Mouse (Mus musculus): ENCODE measurements around the gene Gpn3. TPM values are rescaled to one million over a fixed set of nuclear protein-coding genes. Genes with fewer than 3 reads are reported as not detected.

The Gpn3 gene
- polyA plus RNA-seq, 1 experiment = 18.9 TPM

DNA sequence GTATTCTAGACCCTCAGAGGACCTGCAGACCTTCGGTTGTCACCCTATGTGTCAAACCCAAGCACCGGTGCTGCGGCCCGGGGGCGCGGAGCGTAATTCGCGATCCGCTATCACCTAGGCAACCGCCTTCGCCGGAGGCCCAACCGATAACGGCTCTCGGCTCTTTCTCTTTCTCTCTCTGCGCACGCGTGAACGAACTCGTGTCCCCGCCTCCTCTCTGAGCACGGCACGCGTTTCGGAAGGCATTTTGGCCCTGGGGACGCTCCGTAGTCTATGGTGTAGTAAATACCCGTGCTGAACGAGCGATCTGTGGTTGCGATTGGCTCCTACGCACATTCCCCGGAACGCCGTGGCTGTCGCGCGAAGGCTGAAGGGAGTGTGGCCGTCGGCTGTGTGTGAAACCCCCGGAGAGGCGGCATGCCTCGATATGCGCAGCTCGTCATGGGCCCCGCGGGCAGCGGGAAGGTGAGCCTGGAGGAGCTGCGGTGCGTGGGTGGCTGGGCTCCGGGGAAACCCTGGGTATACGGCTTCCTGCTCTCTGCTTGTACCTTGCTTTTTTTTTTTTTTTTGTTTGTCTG lies 605 bp downstream of the Gpn3 start, which contains the start of gene Fam216a:
Gene Fam216a (minus strand): TSS at position 173 of the 578 bp plus-strand sequence.
- Histone ChIP-seq H3K36me3 (ENCODE audit: control insufficient read depth, insufficient read depth) (peaks cover 22% of the 10 kb centered on the region), H3ac (ENCODE audit: control insufficient read depth, insufficient read length) (peak within 1 kb of the TSS; percentile 79), H3K27me3 (ENCODE audit: control insufficient read depth, insufficient read depth, insufficient read length) (no peaks in the 10 kb centered on the region), H3K4me2 (ENCODE audit: low read depth) (peak within 1 kb of the TSS; percentile 96), H3K4me3 (peak within 1 kb of the TSS; percentile 75), H3K79me2 (ENCODE audit: control insufficient read depth, insufficient read depth) (peaks cover 18% of the 10 kb centered on the region)
- TF ChIP-seq USF1 (IDR thresholded peaks at IDR 0.05; ENCODE audit: low read depth) = no peak
- TF ChIP-seq MYOD1 (IDR thresholded peaks at IDR 0.05; ENCODE audit: control insufficient read depth in 1 of 3, insufficient read length in 2 of 3, low read depth in 2 of 3) = peak in 1 of 3 experiments; percentile 3
- peak; percentile 86 for TF ChIP-seq POLR2AphosphoS2 (IDR thresholded peaks at IDR 0.05; ENCODE audit: insufficient read length, low read depth)
- no peak for TF ChIP-seq SRF (IDR thresholded peaks at IDR 0.05; ENCODE audit: control insufficient read depth, insufficient read length, low read depth)
- peak; percentile 77 for TF ChIP-seq MAX (IDR thresholded peaks at IDR 0.05; ENCODE audit: low read depth)
- peak; percentile 83 for TF ChIP-seq POLR2A (IDR thresholded peaks at IDR 0.05; ENCODE audit: insufficient read length, low read depth)
- TF ChIP-seq CEBPB (IDR thresholded peaks at IDR 0.05; ENCODE audit: insufficient read depth, poor library complexity, severe bottlenecking) = no peak
- TF ChIP-seq TCF3 (IDR thresholded peaks at IDR 0.05; ENCODE audit: insufficient read length, low read depth) = no peak
- TF ChIP-seq MYOG (IDR thresholded peaks at IDR 0.05; ENCODE audit: control insufficient read depth in 1 of 3, insufficient read depth in 1 of 3, insufficient read length in 2 of 3, low read depth in 2 of 3) = no peak
- no peak for TF ChIP-seq TCF12 (IDR thresholded peaks at IDR 0.05; ENCODE audit: insufficient read depth, poor library complexity, severe bottlenecking)
- TF ChIP-seq REST (IDR thresholded peaks at IDR 0.05; ENCODE audit: insufficient read depth, insufficient read length) = no peak
- peak; percentile 76 for TF ChIP-seq E2F4 (IDR thresholded peaks at IDR 0.05; ENCODE audit: insufficient read depth)

GRCm38 (mm10) chr5:122372878-122373277 lies 1.2 kb downstream of the Gpn3 start:
- Histone ChIP-seq H3K27me3 (ENCODE audit: control insufficient read depth, insufficient read depth, insufficient read length) (no peaks in the 10 kb centered on the region), H3K4me2 (ENCODE audit: low read depth) (peak overlapping the region; percentile 96), H3K36me3 (ENCODE audit: control insufficient read depth, insufficient read depth) (peaks cover 20% of the 10 kb centered on the region), H3K4me3 (peak overlapping the region; percentile 75), H3K79me2 (ENCODE audit: control insufficient read depth, insufficient read depth) (peaks cover 18% of the 10 kb centered on the region), H3ac (ENCODE audit: control insufficient read depth, insufficient read length) (peak overlapping the region; percentile 79)
- no peak for TF ChIP-seq CEBPB (IDR thresholded peaks at IDR 0.05; ENCODE audit: insufficient read depth, poor library complexity, severe bottlenecking)
- TF ChIP-seq SRF (IDR thresholded peaks at IDR 0.05; ENCODE audit: control insufficient read depth, insufficient read length, low read depth) = no peak
- no peak for TF ChIP-seq POLR2AphosphoS2 (IDR thresholded peaks at IDR 0.05; ENCODE audit: insufficient read length, low read depth)
- no peak for TF ChIP-seq TCF3 (IDR thresholded peaks at IDR 0.05; ENCODE audit: insufficient read length, low read depth)
- no peak for TF ChIP-seq E2F4 (IDR thresholded peaks at IDR 0.05; ENCODE audit: insufficient read depth)
- TF ChIP-seq USF1 (IDR thresholded peaks at IDR 0.05; ENCODE audit: low read depth) = no peak
- TF ChIP-seq MYOD1 (IDR thresholded peaks at IDR 0.05; ENCODE audit: control insufficient read depth in 1 of 3, insufficient read length in 2 of 3, low read depth in 2 of 3) = no peak
- no peak for TF ChIP-seq REST (IDR thresholded peaks at IDR 0.05; ENCODE audit: insufficient read depth, insufficient read length)
- no peak for TF ChIP-seq MAX (IDR thresholded peaks at IDR 0.05; ENCODE audit: low read depth)

- no peak overlapping the region for H3ac ChIP-seq (ENCODE audit: control insufficient read depth, insufficient read length)
- H3K4me3 ChIP-seq = no peak overlapping the region
- TF ChIP-seq TCF3 (IDR thresholded peaks at IDR 0.05; ENCODE audit: insufficient read length, low read depth) = no peak
- no peak for TF ChIP-seq REST (IDR thresholded peaks at IDR 0.05; ENCODE audit: insufficient read depth, insufficient read length)
- no peak for TF ChIP-seq TCF12 (IDR thresholded peaks at IDR 0.05; ENCODE audit: insufficient read depth, poor library complexity, severe bottlenecking)
- TF ChIP-seq POLR2A (IDR thresholded peaks at IDR 0.05; ENCODE audit: insufficient read length, low read depth) = no peak
- no peak for TF ChIP-seq SRF (IDR thresholded peaks at IDR 0.05; ENCODE audit: control insufficient read depth, insufficient read length, low read depth)
- H3K36me3 ChIP-seq (ENCODE audit: control insufficient read depth, insufficient read depth) = peaks cover 7% of the 10 kb centered on the region
- H3K27me3 ChIP-seq (ENCODE audit: control insufficient read depth, insufficient read depth, insufficient read length) = no peaks in the 10 kb centered on the region
- peaks cover 6% of the 10 kb centered on the region for H3K79me2 ChIP-seq (ENCODE audit: control insufficient read depth, insufficient read depth)
- no peak overlapping the region for H3K4me2 ChIP-seq (ENCODE audit: low read depth)
These were observed 5.6 kb downstream of the Gpn3 start for GRCm38 (mm10) chr5:122377101-122377833.

GRCm38 (mm10) chr5:122378171-122378570 lies 6.5 kb downstream of the Gpn3 start:
- Histone ChIP-seq H3ac (ENCODE audit: control insufficient read depth, insufficient read length) (no peak overlapping the region), H3K4me2 (ENCODE audit: low read depth) (no peak overlapping the region), H3K27me3 (ENCODE audit: control insufficient read depth, insufficient read depth, insufficient read length) (no peaks in the 10 kb centered on the region), H3K4me3 (no peak overlapping the region), H3K79me2 (ENCODE audit: control insufficient read depth, insufficient read depth) (no peaks in the 10 kb centered on the region), H3K36me3 (ENCODE audit: control insufficient read depth, insufficient read depth) (peaks cover 7% of the 10 kb centered on the region)
- TF ChIP-seq MYOD1 (IDR thresholded peaks at IDR 0.05; ENCODE audit: control insufficient read depth in 1 of 3, insufficient read length in 2 of 3, low read depth in 2 of 3) (no peak), MYOG (IDR thresholded peaks at IDR 0.05; ENCODE audit: control insufficient read depth in 1 of 3, insufficient read depth in 1 of 3, insufficient read length in 2 of 3, low read depth in 2 of 3) (no peak), CEBPB (IDR thresholded peaks at IDR 0.05; ENCODE audit: insufficient read depth, poor library complexity, severe bottlenecking) (no peak), USF1 (IDR thresholded peaks at IDR 0.05; ENCODE audit: low read depth) (no peak), REST (IDR thresholded peaks at IDR 0.05; ENCODE audit: insufficient read depth, insufficient read length) (no peak), TCF3 (IDR thresholded peaks at IDR 0.05; ENCODE audit: insufficient read length, low read depth) (no peak), POLR2A (IDR thresholded peaks at IDR 0.05; ENCODE audit: insufficient read length, low read depth) (no peak), MAX (IDR thresholded peaks at IDR 0.05; ENCODE audit: low read depth) (no peak), POLR2AphosphoS2 (IDR thresholded peaks at IDR 0.05; ENCODE audit: insufficient read length, low read depth) (no peak), E2F4 (IDR thresholded peaks at IDR 0.05; ENCODE audit: insufficient read depth) (no peak), TCF12 (IDR thresholded peaks at IDR 0.05; ENCODE audit: insufficient read depth, poor library complexity, severe bottlenecking) (no peak), SRF (IDR thresholded peaks at IDR 0.05; ENCODE audit: control insufficient read depth, insufficient read length, low read depth) (no peak)

All from myocyte (in vitro differentiated cells).